Mouse (Mus musculus) liver, adult 10 weeks (tissue): ENCODE results near the gene Slc9a4. TPM values are rescaled to one million over a fixed set of nuclear protein-coding genes. Genes with fewer than 3 reads are reported as not detected.

Experiments
- polyA plus RNA-seq: library from polyadenylated mRNA; stranded (reverse); fragments of 350-450 nt; fragmentation: Illumina TruSeq; extraction: RNeasy Lipid Tissue Mini Kit (QIAGEN cat#74804); gene quantifications from one replicate; pipeline ENCODE4 v1.2.3, GENCODE M21; 2014; ENCODE audit warnings: low read depth, low replicate concordance

Gene Slc9a4
- polyA plus RNA-seq = not detected

DNA sequence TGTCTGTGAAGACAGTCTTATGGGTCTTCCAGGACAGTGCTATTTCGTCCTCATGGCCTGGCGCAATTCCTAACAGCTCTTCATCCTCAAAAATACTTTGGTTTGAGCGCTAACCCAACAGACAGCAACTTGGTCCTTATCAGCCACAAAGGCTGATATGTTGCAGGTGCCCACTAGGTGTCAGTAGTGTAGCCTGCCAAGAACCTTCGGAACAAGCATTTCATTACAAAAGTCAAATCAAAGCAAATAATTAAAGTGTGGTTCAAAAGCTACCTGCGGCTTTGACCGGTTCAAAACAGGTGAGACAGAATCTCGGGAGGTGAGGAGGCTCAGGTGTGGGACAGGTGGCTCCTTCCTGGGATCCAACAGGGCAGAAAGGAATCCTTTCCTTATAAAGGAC, at the start of gene Slc9a4:
Slc9a4 (plus strand) TSS at position 298 of the 400 bp plus-strand sequence.

Other genes starting within 250 kb of the Slc9a4 start
- not detected for gene Il1rl1, start 150.5 kb upstream of the Slc9a4 start, polyA plus RNA-seq
- 0.87 TPM for gene Il18r1, start 114.5 kb upstream of the Slc9a4 start, polyA plus RNA-seq
- 0.32 TPM for gene Il18rap, start 64.7 kb upstream of the Slc9a4 start, polyA plus RNA-seq
- gene Slc9a2, start 100.5 kb downstream of the Slc9a4 start, polyA plus RNA-seq = not detected
- 3.1 TPM for gene Mfsd9, start 210.6 kb downstream of the Slc9a4 start, polyA plus RNA-seq
- not detected for gene Tmem182, start 225.5 kb downstream of the Slc9a4 start, polyA plus RNA-seq